Mouse (Mus musculus): ENCODE results near the gene Hmgb2. TPM values are rescaled to one million over a fixed set of nuclear protein-coding genes. Genes with fewer than 3 reads are reported as not detected.

The Hmgb2 gene
- polyA plus RNA-seq, 1 experiment from 2014 or later = 287 TPM

DNA sequence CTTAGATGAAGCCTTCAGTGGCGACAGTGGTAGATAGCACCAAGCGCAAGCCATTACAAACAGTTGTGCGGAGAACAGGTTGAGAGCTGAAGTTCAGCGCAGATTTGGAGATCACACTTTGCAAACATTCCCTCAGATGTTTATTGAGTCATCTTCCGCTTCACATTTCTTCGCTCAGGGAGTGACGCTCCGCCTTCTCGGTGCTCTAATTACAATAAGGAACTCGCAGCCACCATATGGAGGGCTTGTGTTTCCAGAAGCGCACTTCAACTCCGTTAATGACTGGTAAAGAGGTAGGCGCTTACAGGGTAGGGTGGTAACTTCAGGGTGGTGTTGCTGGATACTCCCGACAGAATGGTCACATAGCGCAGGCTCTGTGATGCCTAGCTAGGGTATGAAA lies 52.0 kb downstream of the Hmgb2 start:
- H3K36me3 ChIP-seq (ENCODE audit: control insufficient read depth, insufficient read depth, low read length) = no peaks in the 10 kb centered on the region
- WGBS = 75% methylated on average over 15 of the region's 15 CpGs
- 0 out of 2 replicates have a peak, but pooled peaks have one; percentile 21 for ATAC-seq
- no peak overlapping the region for H3K27ac ChIP-seq (ENCODE audit: low read length)
- H3K9me3 ChIP-seq (ENCODE audit: control insufficient read depth, low read length) = no peaks in the 10 kb centered on the region
- H3K9ac ChIP-seq (ENCODE audit: low read depth, low read length) = no peak overlapping the region
- H3K4me2 ChIP-seq (ENCODE audit: low read depth, low read length) = no peak overlapping the region
- H3K4me1 ChIP-seq (ENCODE audit: control insufficient read depth, insufficient read depth, low read length) = no peaks in the 10 kb centered on the region
- H3K27me3 ChIP-seq (replicated peaks; ENCODE audit: control insufficient read depth, insufficient read depth, low read length) = no peaks in the 10 kb centered on the region
- H3K4me3 ChIP-seq (ENCODE audit: low read length) = no peak overlapping the region

DNA sequence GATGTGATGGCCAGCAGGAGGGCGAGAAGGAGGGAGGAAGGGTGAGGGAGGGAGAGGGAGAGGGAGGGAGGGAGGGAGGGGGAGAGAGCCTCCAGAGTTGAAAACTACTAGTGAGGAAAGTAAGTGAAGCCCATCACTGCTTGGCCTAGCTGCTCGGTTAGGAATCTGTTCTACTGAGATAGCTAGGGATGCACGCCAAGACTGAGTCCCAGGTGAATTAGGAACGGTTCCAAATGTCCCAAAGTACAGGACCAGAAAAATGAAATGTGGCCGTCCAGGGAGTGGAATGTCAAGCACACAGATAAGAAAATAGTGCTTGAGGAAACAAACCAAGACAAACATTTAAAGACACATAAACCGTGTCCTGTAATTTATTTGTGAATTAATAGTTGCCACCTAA lies 53.3 kb downstream of the Hmgb2 start:
- WGBS = 78% methylated on average over 6 of the region's 6 CpGs
- H3K9ac ChIP-seq (ENCODE audit: low read depth, low read length) = no peak overlapping the region
- H3K4me3 ChIP-seq (ENCODE audit: low read length) = no peak overlapping the region
- no peak overlapping the region for H3K4me2 ChIP-seq (ENCODE audit: low read depth, low read length)
- no peaks in the 10 kb centered on the region for H3K27me3 ChIP-seq (replicated peaks; ENCODE audit: control insufficient read depth, insufficient read depth, low read length)
- no peaks in the 10 kb centered on the region; the same call in 1 of the 2 replicates for H3K4me1 ChIP-seq (ENCODE audit: control insufficient read depth, insufficient read depth, low read length)
- no peak overlapping the region for H3K27ac ChIP-seq (ENCODE audit: low read length)
- ATAC-seq = no peak
- H3K9me3 ChIP-seq (ENCODE audit: control insufficient read depth, low read length) = no peaks in the 10 kb centered on the region
- H3K36me3 ChIP-seq (ENCODE audit: control insufficient read depth, insufficient read depth, low read length) = no peaks in the 10 kb centered on the region

Other genes with a start within 250 kb of the Hmgb2 start
- gene Hand2, start 190.9 kb upstream of the Hmgb2 start, polyA plus RNA-seq (2015; fragmentation: Nextera tagmentation; extraction: Ambion mirVana) = 4.1 and 5.1 TPM in 2 replicates
- 0.27 TPM in 1 of 2 replicates, not detected in the other for gene Scrg1, start 56.0 kb upstream of the Hmgb2 start, polyA plus RNA-seq (2015; fragmentation: Nextera tagmentation; extraction: Ambion mirVana)
- 20.6 and 21.7 TPM in 2 replicates for gene Sap30, start 24.0 kb upstream of the Hmgb2 start, polyA plus RNA-seq (2015; fragmentation: Nextera tagmentation; extraction: Ambion mirVana)
- 33.5 and 35.0 TPM in 2 replicates for gene Galnt7, start 141.1 kb downstream of the Hmgb2 start, polyA plus RNA-seq (2015; fragmentation: Nextera tagmentation; extraction: Ambion mirVana)